Mouse (Mus musculus): ENCODE measurements around the gene Slc40a1.

The Slc40a1 gene

GRCm38 (mm10) chr1:45882076-45882475, 44.2 kb downstream of the Slc40a1 start:
- no peak for DNase-seq

GRCm38 (mm10) chr1:45881228-45881832, 45.0 kb downstream of the Slc40a1 start:
- DNase-seq = no peak

- no peak for DNase-seq
Observed at GRCm38 (mm10) chr1:45877463-45877862, 48.9 kb downstream of the Slc40a1 start.

- DNase-seq = no peak
Observed at GRCm38 (mm10) chr1:45876450-45877198, 49.7 kb downstream of the Slc40a1 start.

GRCm38 (mm10) chr1:45875640-45876039, 50.7 kb downstream of the Slc40a1 start:
- no peak for DNase-seq

GRCm38 (mm10) chr1:45873250-45873649, 53.1 kb downstream of the Slc40a1 start:
- DNase-seq = no peak

GRCm38 (mm10) chr1:45868479-45869137, 57.7 kb downstream of the Slc40a1 start:
- no peak for DNase-seq

- no peak for DNase-seq
Observed at GRCm38 (mm10) chr1:45868050-45868449, 58.3 kb downstream of the Slc40a1 start.

- DNase-seq = no peak
Observed at GRCm38 (mm10) chr1:45866288-45867018, 59.9 kb downstream of the Slc40a1 start.

GRCm38 (mm10) chr1:45865727-45866126, 60.6 kb downstream of the Slc40a1 start:
- no peak for DNase-seq

GRCm38 (mm10) chr1:45865316-45865715, 61.0 kb downstream of the Slc40a1 start:
- no peak for DNase-seq

- no peak for DNase-seq
Observed at GRCm38 (mm10) chr1:45864564-45865014, 61.7 kb downstream of the Slc40a1 start.

- no peak for DNase-seq
Observed at GRCm38 (mm10) chr1:45863641-45864040, 62.7 kb downstream of the Slc40a1 start.

GRCm38 (mm10) chr1:45861162-45861561, 65.2 kb downstream of the Slc40a1 start:
- DNase-seq = no peak

GRCm38 (mm10) chr1:45860349-45860748, 66.0 kb downstream of the Slc40a1 start:
- no peak for DNase-seq
